Mouse (Mus musculus): ENCODE data around the gene Pnkp. TPM values are rescaled to one million over a fixed set of nuclear protein-coding genes. Genes with fewer than 3 reads are reported as not detected.

Gene Pnkp
- polyA plus RNA-seq, 2 experiments, result 14.3 to 15.6 TPM

GRCm38 (mm10) chr7:44835373-44836015, 21.4 kb upstream of the Pnkp start:
- Histone ChIP-seq H3K4me2 (ENCODE audit: low read depth) (no peak overlapping the region), H3K36me3 (replicated peaks; ENCODE audit: control insufficient read depth, insufficient read depth, low read depth) (peaks cover 16% of the 10 kb centered on the region), H3K27me3 (ENCODE audit: control insufficient read depth, insufficient read depth, low read length) (peaks cover 6% of the 10 kb centered on the region), H3K27ac (no peak overlapping the region), H3K4me3 (ENCODE audit: insufficient read depth in 1 of 2, low read depth in 2 of 2, low read length in 2 of 2) (no peak overlapping the region), H3K9ac (replicated peaks) (no peak overlapping the region), H3K4me1 (replicated peaks; ENCODE audit: control insufficient read depth in 2 of 2, insufficient read depth in 2 of 2, low read length in 1 of 2) (no peaks in the 10 kb centered on the region; a peak in 1 of 4 replicates), H3K9me3 (ENCODE audit: control insufficient read depth, low read length) (no peaks in the 10 kb centered on the region)
- TF ChIP-seq CTCF (IDR thresholded peaks at IDR 0.05; ENCODE audit: low read depth), result no peak
- TF ChIP-seq EP300 (IDR thresholded peaks at IDR 0.05; ENCODE audit: low read depth), result no peak
- 89% methylated on average over 1 of the region's 1 CpGs for WGBS (ENCODE audit: insufficient replicate concordance)
- ATAC-seq (ENCODE audit: insufficient read depth) (no peak), DNase-seq (ENCODE audit: low read depth in 3 of 3, low spot score in 3 of 3) (no peak)

- no peak overlapping the region for H3K9ac ChIP-seq (replicated peaks)
- peaks cover 6% of the 10 kb centered on the region for H3K27me3 ChIP-seq (ENCODE audit: control insufficient read depth, insufficient read depth, low read length)
- no peak overlapping the region for H3K27ac ChIP-seq
- WGBS (ENCODE audit: insufficient replicate concordance), result 40% methylated on average over 3 of the region's 3 CpGs
- no peak overlapping the region for H3K4me3 ChIP-seq (ENCODE audit: insufficient read depth in 1 of 2, low read depth in 2 of 2, low read length in 2 of 2)
- no peaks in the 10 kb centered on the region for H3K9me3 ChIP-seq (ENCODE audit: control insufficient read depth, low read length)
- ATAC-seq (ENCODE audit: insufficient read depth), result no peak
- peaks cover 11% of the 10 kb centered on the region for H3K36me3 ChIP-seq (replicated peaks; ENCODE audit: control insufficient read depth, insufficient read depth, low read depth)
- no peak for DNase-seq (ENCODE audit: low read depth in 3 of 3, low spot score in 3 of 3)
- TF ChIP-seq CTCF (IDR thresholded peaks at IDR 0.05; ENCODE audit: low read depth) (no peak), EP300 (IDR thresholded peaks at IDR 0.05; ENCODE audit: low read depth) (no peak)
- no peaks in the 10 kb centered on the region; a peak in 1 of 4 replicates for H3K4me1 ChIP-seq (replicated peaks; ENCODE audit: control insufficient read depth in 2 of 2, insufficient read depth in 2 of 2, low read length in 1 of 2)
- H3K4me2 ChIP-seq (ENCODE audit: low read depth), result no peak overlapping the region
Observed at GRCm38 (mm10) chr7:44836016-44836404, 20.9 kb upstream of the Pnkp start.

- no peaks in the 10 kb centered on the region for H3K9me3 ChIP-seq (ENCODE audit: control insufficient read depth, low read length)
- H3K4me3 ChIP-seq (ENCODE audit: insufficient read depth in 1 of 2, low read depth in 2 of 2, low read length in 2 of 2), result no peak overlapping the region
- WGBS (ENCODE audit: insufficient replicate concordance), result 62% methylated on average over 9 of the region's 9 CpGs
- H3K9ac ChIP-seq (replicated peaks), result no peak overlapping the region
- peaks cover 8% of the 10 kb centered on the region for H3K36me3 ChIP-seq (replicated peaks; ENCODE audit: control insufficient read depth, insufficient read depth, low read depth)
- ATAC-seq (ENCODE audit: insufficient read depth) (no peak), DNase-seq (ENCODE audit: low read depth in 3 of 3, low spot score in 3 of 3) (no peak)
- H3K4me2 ChIP-seq (ENCODE audit: low read depth), result no peak overlapping the region
- H3K27ac ChIP-seq, result no peak overlapping the region
- TF ChIP-seq EP300 (IDR thresholded peaks at IDR 0.05; ENCODE audit: low read depth) (no peak), CTCF (IDR thresholded peaks at IDR 0.05; ENCODE audit: low read depth) (no peak)
- H3K27me3 ChIP-seq (ENCODE audit: control insufficient read depth, insufficient read depth, low read length), result peaks cover 6% of the 10 kb centered on the region
- H3K4me1 ChIP-seq (replicated peaks; ENCODE audit: control insufficient read depth in 2 of 2, insufficient read depth in 2 of 2, low read length in 1 of 2), result no peaks in the 10 kb centered on the region; a peak in 1 of 4 replicates
Observed at GRCm38 (mm10) chr7:44836423-44837053, 20.4 kb upstream of the Pnkp start.

GRCm38 (mm10) chr7:44838073-44838472, 18.9 kb upstream of the Pnkp start:
- ATAC-seq (ENCODE audit: insufficient read depth), result no peak
- TF ChIP-seq CTCF (IDR thresholded peaks at IDR 0.05; ENCODE audit: low read depth) (no peak), EP300 (IDR thresholded peaks at IDR 0.05; ENCODE audit: low read depth) (no peak)
- no peak overlapping the region for H3K4me3 ChIP-seq (ENCODE audit: insufficient read depth in 1 of 2, low read depth in 2 of 2, low read length in 2 of 2)
- H3K4me2 ChIP-seq (ENCODE audit: low read depth), result no peak overlapping the region
- WGBS (ENCODE audit: insufficient replicate concordance), result 66% methylated on average over 6 of the region's 6 CpGs
- no peak overlapping the region for H3K9ac ChIP-seq (replicated peaks)
- H3K9me3 ChIP-seq (ENCODE audit: control insufficient read depth, low read length), result no peaks in the 10 kb centered on the region
- peaks cover 6% of the 10 kb centered on the region for H3K27me3 ChIP-seq (ENCODE audit: control insufficient read depth, insufficient read depth, low read length)
- no peak overlapping the region for H3K27ac ChIP-seq
- H3K36me3 ChIP-seq (replicated peaks; ENCODE audit: control insufficient read depth, insufficient read depth, low read depth), result no peaks in the 10 kb centered on the region; the same call in 1 of the 2 replicates
- H3K4me1 ChIP-seq (replicated peaks; ENCODE audit: control insufficient read depth in 2 of 2, insufficient read depth in 2 of 2, low read length in 1 of 2), result no peaks in the 10 kb centered on the region; a peak in 1 of 4 replicates
- DNase-seq (ENCODE audit: low read depth in 3 of 3, low spot score in 3 of 3), result no peak

GRCm38 (mm10) chr7:44839171-44839490, 17.8 kb upstream of the Pnkp start:
- H3K27ac ChIP-seq, result no peak overlapping the region
- H3K4me1 ChIP-seq (replicated peaks; ENCODE audit: control insufficient read depth in 2 of 2, insufficient read depth in 2 of 2, low read length in 1 of 2), result peaks cover 0 to 2% of the 10 kb centered on the region in 2 experiments; a peak in 2 of 4 replicates
- H3K9ac ChIP-seq (replicated peaks), result no peak overlapping the region
- WGBS (ENCODE audit: insufficient replicate concordance), result 22% methylated on average over 11 of the region's 11 CpGs
- peaks cover 6% of the 10 kb centered on the region for H3K27me3 ChIP-seq (ENCODE audit: control insufficient read depth, insufficient read depth, low read length)
- no peaks in the 10 kb centered on the region; the same call in none of the 2 replicates for H3K36me3 ChIP-seq (replicated peaks; ENCODE audit: control insufficient read depth, insufficient read depth, low read depth)
- peak overlapping the region in 1 of 2 experiments; percentile 10; a peak in 1 of 4 replicates for H3K4me3 ChIP-seq (ENCODE audit: insufficient read depth in 1 of 2, low read depth in 2 of 2, low read length in 2 of 2)
- DNase-seq (ENCODE audit: low read depth in 3 of 3, low spot score in 3 of 3) (no peak), ATAC-seq (ENCODE audit: insufficient read depth) (0 out of 2 replicates have a peak, but pooled peaks have one; percentile 18)
- H3K9me3 ChIP-seq (ENCODE audit: control insufficient read depth, low read length), result no peaks in the 10 kb centered on the region
- H3K4me2 ChIP-seq (ENCODE audit: low read depth), result peak overlapping the region; percentile 38
- TF ChIP-seq CTCF (IDR thresholded peaks at IDR 0.05; ENCODE audit: low read depth) (0 out of 2 replicates have a peak, but pooled peaks have one; percentile 7), EP300 (IDR thresholded peaks at IDR 0.05; ENCODE audit: low read depth) (no peak)

Data from liver, embryonic 14.5 days (tissue).